Comparison of ENCODE assay signal across 7 mouse cellular contexts in the genomic region with DNA sequence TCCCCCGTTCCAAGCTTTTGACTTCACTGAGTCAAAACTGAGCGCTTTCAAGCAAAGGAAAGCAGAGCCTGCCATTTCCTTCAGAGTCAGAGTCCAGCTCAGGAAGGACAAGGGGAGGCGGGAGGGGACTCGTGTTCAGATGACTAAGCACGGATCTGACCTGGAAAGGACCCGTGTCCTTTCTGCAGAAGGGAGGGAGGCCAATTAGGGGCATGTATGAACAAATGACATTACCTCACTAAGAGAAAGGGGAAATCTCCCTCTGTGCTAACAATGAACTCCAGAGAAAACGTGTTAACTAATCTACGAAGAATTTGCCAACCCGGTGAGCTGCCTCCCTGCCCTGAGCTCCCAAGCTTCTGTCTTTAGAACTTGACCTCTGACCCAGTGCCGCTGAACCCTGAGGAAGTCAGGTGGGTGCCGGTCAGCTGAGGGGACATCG. TPM values are rescaled to one million over a fixed set of nuclear protein-coding genes. Genes with fewer than 3 reads are reported as not detected.
A peak's percentile ranks its signal among the peaks of the same experiment; 100 is the strongest.
DNase-seq lines count a peak whose midpoint lies in the region; ATAC-seq and TF ChIP-seq lines count a peak whose summit lies in the region.

No protein-coding gene starts in this region.

- no peak for TF ChIP-seq CTCF in MEL (IDR thresholded peaks at IDR 0.05 in 2 of 3, conservative IDR thresholded peaks at IDR 0.05 in 1 of 3; ENCODE audit: control insufficient read depth in 1 of 3, insufficient read depth in 1 of 3, low read depth in 2 of 3, low read length in 3 of 3, poor library complexity in 1 of 3, severe bottlenecking in 1 of 3)

- H3K36me3 ChIP-seq in MEL (ENCODE audit: control insufficient read depth in 1 of 2, insufficient read depth in 2 of 2, low read length in 2 of 2), result no peaks in the 10 kb centered on the region
- H3K36me3 ChIP-seq in heart, embryonic 12.5 days, result no peaks in the 10 kb centered on the region
- H3K36me3 ChIP-seq in midbrain, embryonic 14.5 days (ENCODE audit: control insufficient read depth, insufficient read depth, low read length), result no peaks in the 10 kb centered on the region

- peak overlapping the region; percentile 39 for H3K9ac ChIP-seq in MEL (ENCODE audit: control insufficient read depth, low read depth, low read length, poor library complexity, severe bottlenecking)
- no peak overlapping the region for H3K9ac ChIP-seq in heart, embryonic 12.5 days
- H3K9ac ChIP-seq in midbrain, embryonic 14.5 days (replicated peaks; ENCODE audit: low read length), result no peak overlapping the region

- 30% methylated on average over 12 of the region's 12 CpGs for WGBS in heart, embryonic 12.5 days
- WGBS in midbrain, embryonic 14.5 days, result 32% methylated on average over 12 of the region's 12 CpGs

- no peaks in the 10 kb centered on the region for H3K27me3 ChIP-seq in MEL (ENCODE audit: control insufficient read depth in 1 of 2, insufficient read depth in 2 of 2, low read length in 2 of 2)
- H3K27me3 ChIP-seq in heart, embryonic 12.5 days (replicated peaks), result no peaks in the 10 kb centered on the region
- H3K27me3 ChIP-seq in midbrain, embryonic 14.5 days (ENCODE audit: control insufficient read depth, insufficient read depth, low read length), result no peaks in the 10 kb centered on the region

- peak overlapping the region; percentile 32 to 38; a peak in 3 of 4 replicates for H3K4me3 ChIP-seq in MEL (ENCODE audit: control insufficient read depth in 1 of 2, insufficient read depth in 1 of 2, low read depth in 2 of 2, low read length in 2 of 2)
- H3K4me3 ChIP-seq in heart, embryonic 12.5 days, result no peak overlapping the region
- H3K4me3 ChIP-seq in midbrain, embryonic 14.5 days (replicated peaks; ENCODE audit: low read depth, low read length), result no peak overlapping the region

- peak overlapping the region; percentile 20; the same call in 1 of the 2 replicates for H3K4me2 ChIP-seq in heart, embryonic 12.5 days
- no peak overlapping the region for H3K4me2 ChIP-seq in midbrain, embryonic 14.5 days (ENCODE audit: low read length)

- DNase-seq in MEL (ENCODE audit: low read depth, low spot score), result peak; percentile 23
- DNase-seq in adrenal gland, postnatal 10 days, result peak; percentile 67
- DNase-seq in kidney, postnatal 14 days, result peak; percentile 70
- no peak for DNase-seq in right cerebral cortex, postnatal 4 days
- DNase-seq in midbrain, embryonic 14.5 days, result no peak
- no peak for DNase-seq in frontal cortex, adult 2 months (ENCODE audit: extremely low spot score in 1 of 2, low spot score in 1 of 2)

- peaks cover 0 to 9% of the 10 kb centered on the region in 2 experiments; a peak in 2 of 4 replicates for H3K4me1 ChIP-seq in MEL (ENCODE audit: control insufficient read depth in 1 of 2, insufficient read depth in 2 of 2, low read length in 2 of 2)
- H3K4me1 ChIP-seq in heart, embryonic 12.5 days (replicated peaks), result peaks cover 4% of the 10 kb centered on the region
- H3K4me1 ChIP-seq in midbrain, embryonic 14.5 days (ENCODE audit: control insufficient read depth, insufficient read depth, low read length), result no peaks in the 10 kb centered on the region

- peak; percentile 46; the same call in 1 of the 2 replicates for ATAC-seq in heart, embryonic 12.5 days (ENCODE audit: insufficient number of reproducible peaks, low FRiP score)
- ATAC-seq in midbrain, embryonic 14.5 days (ENCODE audit: low FRiP score, low TSS enrichment), result no peak

- no peak for TF ChIP-seq EP300 in MEL (IDR thresholded peaks at IDR 0.05; ENCODE audit: low read depth in 1 of 2, low read length in 2 of 2)

- TF ChIP-seq POLR2A in MEL (IDR thresholded peaks at IDR 0.05; ENCODE audit: control insufficient read depth in 1 of 2, insufficient read depth in 1 of 2, low read depth in 1 of 2, low read length in 2 of 2, poor library complexity in 1 of 2), result no peak

- TF ChIP-seq RAD21 in MEL (IDR thresholded peaks at IDR 0.05; ENCODE audit: low read depth, low read length), result no peak

- H3K27ac ChIP-seq in MEL (ENCODE audit: control insufficient read depth, low read depth, low read length), result no peak overlapping the region
- 0 out of 2 replicates have a peak overlapping the region, but pooled peaks have one; percentile 56 for H3K27ac ChIP-seq in heart, embryonic 12.5 days (ENCODE audit: poor library complexity, severe bottlenecking)
- no peak overlapping the region for H3K27ac ChIP-seq in midbrain, embryonic 14.5 days (replicated peaks; ENCODE audit: low read depth, low read length)

- H3K9me3 ChIP-seq in MEL (replicated peaks; ENCODE audit: insufficient read depth, low read length), result no peaks in the 10 kb centered on the region
- H3K9me3 ChIP-seq in heart, embryonic 12.5 days (replicated peaks), result peaks cover 5% of the 10 kb centered on the region; the same call in 1 of the 2 replicates
- H3K9me3 ChIP-seq in midbrain, embryonic 14.5 days (ENCODE audit: control insufficient read depth, low read length), result no peaks in the 10 kb centered on the region

- no peaks in the 10 kb centered on the region for H3K79me2 ChIP-seq in MEL (ENCODE audit: control insufficient read depth, insufficient read depth, low read length, poor library complexity)

TF ChIP-seq in MEL, 35 proteins besides CTCF, POLR2A, EP300 and RAD21:
- TF ChIP-seq BHLHE40 (IDR thresholded peaks at IDR 0.05; ENCODE audit: borderline replicate concordance, low read depth, low read length) (no peak), MXI1 (IDR thresholded peaks at IDR 0.05; ENCODE audit: low read depth, low read length) (no peak), GABPA (IDR thresholded peaks at IDR 0.05; ENCODE audit: low read depth, low read length) (no peak)

RNA-seq across cellular contexts. Expression of a gene that starts 18.9 kb away (rescaled TPM):
- total RNA-seq in MEL (2012; rRNA removed), result 65.9 and 68.5 TPM in 2 replicates
- 100 to 1,000 TPM in 1 of 2 experiments, not detected in 1; 117 TPM for polyA plus RNA-seq in MEL (2012; ENCODE audit: insufficient read depth in 1 of 2, insufficient read length in 2 of 2, low read depth in 1 of 2, low replicate concordance in 2 of 2, missing spikeins in 1 of 2)
- 10 to 100 TPM; 30.6 to 31.6 TPM for total RNA-seq in adrenal gland, postnatal 10 days (2021)
- polyA plus RNA-seq in heart, embryonic 12.5 days (2016; fragmentation: Nextera tagmentation; extraction: Ambion mirVana), result 49.0 and 50.4 TPM in 2 replicates
- polyA plus RNA-seq in midbrain, embryonic 14.5 days (2014; fragmentation: Nextera tagmentation; extraction: Ambion mirVana), result 42.6 and 52.6 TPM in 2 replicates
- polyA plus RNA-seq in frontal cortex, adult 2 months (2012; rRNA removed), result 35.6 and 40.2 TPM in 2 replicates

Comparison
In these comparisons a context has a peak if more than half of its experiments do, and no peak if none do; other contexts are left out.
1. DNase-seq: peak in MEL (single experiment), adrenal gland, postnatal 10 days (single experiment) and kidney, postnatal 14 days (single experiment); none in right cerebral cortex, postnatal 4 days (single experiment), midbrain, embryonic 14.5 days (single experiment) and frontal cortex, adult 2 months (0 of 2).
2. H3K4me3 ChIP-seq: peak in MEL (2 of 2); none in heart, embryonic 12.5 days (single experiment) and midbrain, embryonic 14.5 days (single experiment).